Mouse (Mus musculus) spleen, embryonic (tissue): ENCODE measurements around the gene Postn.

Source experiments
- CTCF ChIA-PET: fragments of 350-600 bp; sonication (Branson Sonifier 250); formaldehyde crosslinking; loops from one replicate; lab custom pipeline; 2022; lab: Charles Lee

Gene Postn

GRCm38 (mm10) chr3:54417833-54418386, 57.0 kb downstream of the Postn start:
- CTCF ChIA-PET: no interaction called here

GRCm38 (mm10) chr3:54420189-54420928, 59.5 kb downstream of the Postn start:
- CTCF ChIA-PET: no interaction called here

GRCm38 (mm10) chr3:54420983-54421382, 60.1 kb downstream of the Postn start:
- CTCF ChIA-PET: no interaction called here

- CTCF ChIA-PET: no interaction called here
Measured at GRCm38 (mm10) chr3:54421666-54422065, 60.8 kb downstream of the Postn start.

GRCm38 (mm10) chr3:54424146-54424545, 63.2 kb downstream of the Postn start:
- CTCF ChIA-PET: no interaction called here

GRCm38 (mm10) chr3:54431663-54432062, 70.8 kb downstream of the Postn start:
- CTCF ChIA-PET: no interaction called here

GRCm38 (mm10) chr3:54432167-54432566, 71.3 kb downstream of the Postn start:
- CTCF ChIA-PET: no interaction called here

- CTCF ChIA-PET: no interaction called here
Measured at GRCm38 (mm10) chr3:54432605-54433004, 71.7 kb downstream of the Postn start.

- CTCF ChIA-PET: no interaction called here
Measured at GRCm38 (mm10) chr3:54434571-54434970, 73.7 kb downstream of the Postn start.

- CTCF ChIA-PET: no interaction called here
Measured at GRCm38 (mm10) chr3:54436373-54436964, 75.6 kb downstream of the Postn start.
